Mouse (Mus musculus): ENCODE measurements at regions not wholly inside any gene's neighbourhood (a gene's known extent, or its start where the extent isn't known, plus 50 kb on each side); places are given as distances from the start of the nearest gene placed in this dataset.
A peak's percentile ranks its signal among the peaks of the same experiment; 100 is the strongest.

GRCm38 (mm10) chr5:74943737-74944403 lies 100.7 kb downstream of the Chic2 start:
- peak; percentile 66 for ATAC-seq

GRCm38 (mm10) chr5:74941426-74941825 lies 103.1 kb downstream of the Chic2 start:
- no peak overlapping the region for H3K4me2 ChIP-seq
- WGBS (ENCODE audit: insufficient replicate concordance), result 12% methylated on average over 13 of the region's 13 CpGs
- no peaks in the 10 kb centered on the region for H3K36me3 ChIP-seq
- peaks cover 57% of the 10 kb centered on the region for H3K27me3 ChIP-seq (replicated peaks)
- H3K4me3 ChIP-seq, result no peak overlapping the region
- H3K27ac ChIP-seq, result no peak overlapping the region
- no peaks in the 10 kb centered on the region for H3K9me3 ChIP-seq (replicated peaks)
- H3K9ac ChIP-seq, result no peak overlapping the region
- no peaks in the 10 kb centered on the region for H3K4me1 ChIP-seq
- ATAC-seq, result no peak

More at GRCm38 (mm10) chr5:74943737-74944403, 100.7 kb downstream of the Chic2 start:
- no peak overlapping the region for H3K9ac ChIP-seq
- H3K4me2 ChIP-seq, result peak overlapping the region; percentile 37
- no peak overlapping the region for H3K4me3 ChIP-seq
- no peaks in the 10 kb centered on the region for H3K9me3 ChIP-seq (replicated peaks)
- WGBS (ENCODE audit: insufficient replicate concordance), result 1% methylated on average over 23 of the region's 23 CpGs
- peak overlapping the region; percentile 3; the same call in 1 of the 2 replicates for H3K27ac ChIP-seq
- peaks cover 67% of the 10 kb centered on the region for H3K27me3 ChIP-seq (replicated peaks)
- no peaks in the 10 kb centered on the region for H3K36me3 ChIP-seq
- H3K4me1 ChIP-seq, result no peaks in the 10 kb centered on the region

- Histone ChIP-seq H3K9me3 (replicated peaks) (no peaks in the 10 kb centered on the region), H3K4me2 (no peak overlapping the region), H3K27ac (no peak overlapping the region), H3K9ac (no peak overlapping the region), H3K27me3 (replicated peaks) (peaks cover 43% of the 10 kb centered on the region), H3K36me3 (no peaks in the 10 kb centered on the region), H3K4me3 (no peak overlapping the region), H3K4me1 (no peaks in the 10 kb centered on the region)
- ATAC-seq, result no peak
- WGBS (ENCODE audit: insufficient replicate concordance), result 45% methylated on average over 7 of the region's 7 CpGs
Observed at GRCm38 (mm10) chr5:74937416-74937940, 107.1 kb downstream of the Chic2 start.

DNA sequence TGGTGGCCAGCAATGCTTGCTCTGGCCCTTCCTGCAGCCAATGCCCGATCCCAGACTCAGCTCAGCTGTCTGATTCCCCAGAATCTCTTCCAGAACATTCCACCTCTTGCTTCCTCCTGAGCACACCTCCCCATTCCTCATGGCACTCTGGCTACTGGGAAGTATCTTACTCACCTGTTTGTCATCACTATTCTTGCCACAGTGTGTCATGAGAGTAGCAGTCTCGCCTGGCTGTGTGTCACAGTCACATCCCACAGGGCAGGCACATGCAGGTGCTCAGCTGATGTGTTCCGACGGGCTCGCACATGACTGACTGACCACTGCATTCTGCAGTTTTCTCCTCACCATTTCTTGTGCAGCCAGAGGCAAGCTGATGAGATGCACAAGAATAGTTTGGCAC lies 108.5 kb downstream of the Chic2 start:
- H3K36me3 ChIP-seq, result no peaks in the 10 kb centered on the region
- H3K27ac ChIP-seq, result no peak overlapping the region
- no peak overlapping the region for H3K4me2 ChIP-seq
- H3K9me3 ChIP-seq (replicated peaks), result no peaks in the 10 kb centered on the region
- no peak for ATAC-seq
- peaks cover 29% of the 10 kb centered on the region for H3K27me3 ChIP-seq (replicated peaks)
- H3K4me3 ChIP-seq, result no peak overlapping the region
- 70% methylated on average over 5 of the region's 5 CpGs for WGBS (ENCODE audit: insufficient replicate concordance)
- no peaks in the 10 kb centered on the region for H3K4me1 ChIP-seq
- no peak overlapping the region for H3K9ac ChIP-seq

- no peak for ATAC-seq
- H3K4me2 ChIP-seq, result no peak overlapping the region
- WGBS (ENCODE audit: insufficient replicate concordance), result 65% methylated on average over 8 of the region's 8 CpGs
- peaks cover 25% of the 10 kb centered on the region for H3K27me3 ChIP-seq (replicated peaks)
- H3K4me1 ChIP-seq, result no peaks in the 10 kb centered on the region
- H3K9me3 ChIP-seq (replicated peaks), result no peaks in the 10 kb centered on the region
- no peak overlapping the region for H3K27ac ChIP-seq
- no peak overlapping the region for H3K9ac ChIP-seq
- no peak overlapping the region for H3K4me3 ChIP-seq
- H3K36me3 ChIP-seq, result no peaks in the 10 kb centered on the region
Observed at GRCm38 (mm10) chr5:74935676-74936075, 108.9 kb downstream of the Chic2 start.

GRCm38 (mm10) chr5:74933276-74933675 lies 111.3 kb downstream of the Chic2 start:
- Histone ChIP-seq H3K9me3 (replicated peaks) (no peaks in the 10 kb centered on the region), H3K36me3 (no peaks in the 10 kb centered on the region), H3K4me1 (no peaks in the 10 kb centered on the region), H3K4me3 (no peak overlapping the region), H3K27me3 (replicated peaks) (peaks cover 9% of the 10 kb centered on the region; the same call in 1 of the 2 replicates), H3K27ac (no peak overlapping the region), H3K4me2 (no peak overlapping the region), H3K9ac (no peak overlapping the region)
- 77% methylated on average over 3 of the region's 3 CpGs for WGBS (ENCODE audit: insufficient replicate concordance)
- no peak for ATAC-seq

DNA sequence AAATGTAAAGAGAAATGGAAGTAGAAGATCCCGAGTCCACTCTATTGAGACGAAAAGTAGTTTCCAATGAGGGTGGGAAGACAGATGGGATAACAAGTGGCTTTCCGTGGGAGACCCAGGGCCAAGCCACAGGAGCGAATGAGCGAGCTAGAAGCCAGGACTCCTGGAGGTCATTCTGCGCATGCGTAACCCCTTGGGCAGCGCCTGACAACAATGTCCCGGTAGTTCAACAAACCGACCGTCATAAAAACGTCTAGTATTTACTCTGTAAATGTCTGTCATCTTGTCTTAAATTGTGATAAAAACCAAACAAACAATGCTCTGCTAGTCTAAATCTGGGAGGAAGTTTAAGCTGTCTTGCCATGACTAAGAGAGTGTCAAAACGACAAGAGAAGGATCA lies 112.4 kb downstream of the Chic2 start:
- Histone ChIP-seq H3K9ac (no peak overlapping the region), H3K27ac (no peak overlapping the region), H3K27me3 (replicated peaks) (0 out of 2 replicates have a peak, but pooled peaks cover 4% of the 10 kb centered on the region), H3K4me3 (no peak overlapping the region), H3K4me1 (no peaks in the 10 kb centered on the region), H3K36me3 (no peaks in the 10 kb centered on the region), H3K9me3 (replicated peaks) (no peaks in the 10 kb centered on the region), H3K4me2 (no peak overlapping the region)
- no peak for ATAC-seq
- WGBS (ENCODE audit: insufficient replicate concordance), result 75% methylated on average over 13 of the region's 13 CpGs

- H3K4me2 ChIP-seq, result no peak overlapping the region
- no peaks in the 10 kb centered on the region for H3K36me3 ChIP-seq
- H3K4me1 ChIP-seq, result no peaks in the 10 kb centered on the region
- no peak overlapping the region for H3K4me3 ChIP-seq
- H3K9me3 ChIP-seq (replicated peaks), result no peaks in the 10 kb centered on the region
- H3K27me3 ChIP-seq (replicated peaks), result 0 out of 2 replicates have a peak, but pooled peaks cover 3% of the 10 kb centered on the region
- no peak overlapping the region for H3K27ac ChIP-seq
- H3K9ac ChIP-seq, result no peak overlapping the region
- ATAC-seq, result no peak
- WGBS (ENCODE audit: insufficient replicate concordance), result 63% methylated on average over 12 of the region's 12 CpGs
Observed at GRCm38 (mm10) chr5:74931765-74932164, 112.8 kb downstream of the Chic2 start.

DNA sequence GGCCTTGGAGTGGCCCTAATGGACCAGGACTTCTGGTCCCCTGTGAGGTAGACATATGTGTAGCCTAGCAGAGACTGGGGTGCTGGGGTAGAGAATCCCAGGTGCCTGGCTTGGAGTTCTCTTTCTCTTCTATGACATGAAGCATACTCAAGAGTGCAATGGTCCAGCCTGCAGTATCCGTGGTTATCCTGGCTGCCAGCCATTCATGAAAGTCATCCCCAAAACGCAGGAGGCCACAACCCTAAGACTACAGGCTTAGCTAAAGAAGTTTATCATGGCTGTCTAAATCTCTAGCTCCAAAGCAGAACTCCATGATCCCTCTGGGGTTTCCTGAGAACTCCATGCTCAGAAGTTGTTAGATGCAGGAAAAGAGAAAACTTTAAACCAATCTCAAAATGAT lies 117.0 kb downstream of the Chic2 start:
- Histone ChIP-seq H3K36me3 (no peaks in the 10 kb centered on the region), H3K27ac (no peak overlapping the region), H3K4me1 (no peaks in the 10 kb centered on the region), H3K4me2 (no peak overlapping the region), H3K9ac (no peak overlapping the region), H3K27me3 (replicated peaks) (no peaks in the 10 kb centered on the region), H3K9me3 (replicated peaks) (no peaks in the 10 kb centered on the region), H3K4me3 (no peak overlapping the region)
- WGBS (ENCODE audit: insufficient replicate concordance), result 65% methylated on average over 2 of the region's 2 CpGs
- no peak for ATAC-seq

GRCm38 (mm10) chr5:74925769-74926168 lies 118.8 kb downstream of the Chic2 start:
- H3K4me2 ChIP-seq, result no peak overlapping the region
- no peaks in the 10 kb centered on the region for H3K9me3 ChIP-seq (replicated peaks)
- H3K4me1 ChIP-seq, result 0 out of 2 replicates have a peak, but pooled peaks cover under 1% of the 10 kb centered on the region
- no peaks in the 10 kb centered on the region for H3K27me3 ChIP-seq (replicated peaks)
- H3K9ac ChIP-seq, result no peak overlapping the region
- 67% methylated on average over 10 of the region's 10 CpGs for WGBS (ENCODE audit: insufficient replicate concordance)
- no peaks in the 10 kb centered on the region for H3K36me3 ChIP-seq
- ATAC-seq, result no peak
- H3K4me3 ChIP-seq, result no peak overlapping the region
- no peak overlapping the region for H3K27ac ChIP-seq

DNA sequence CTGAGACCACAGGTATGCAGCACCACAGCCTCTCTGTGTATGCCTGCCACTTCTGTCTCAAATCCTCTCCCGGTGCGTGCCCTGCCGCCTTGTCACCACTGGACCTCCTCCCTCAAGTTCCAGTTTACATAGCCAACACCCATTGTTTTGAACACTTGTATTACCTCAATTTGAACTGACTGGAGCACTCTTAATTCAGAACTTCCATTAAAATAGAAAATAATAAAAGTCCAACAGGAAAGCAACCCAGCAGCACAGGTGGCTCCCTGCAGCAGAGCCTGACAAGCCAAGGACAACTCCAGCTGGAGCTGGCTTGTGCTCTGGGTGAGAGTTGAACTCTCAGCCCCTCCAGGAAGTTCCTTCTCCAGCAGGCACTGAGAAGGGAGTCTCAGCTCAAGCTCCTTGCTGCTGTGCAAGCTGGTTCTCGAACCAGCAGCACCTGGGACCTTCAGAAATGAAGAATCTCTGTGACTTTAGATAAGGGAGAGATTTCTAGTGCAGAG lies 120.5 kb downstream of the Chic2 start:
- H3K4me1 ChIP-seq, result 0 out of 2 replicates have a peak, but pooled peaks cover 5% of the 10 kb centered on the region
- H3K9ac ChIP-seq, result no peak overlapping the region
- WGBS (ENCODE audit: insufficient replicate concordance), result 60% methylated on average over 4 of the region's 4 CpGs
- H3K27ac ChIP-seq, result no peak overlapping the region
- H3K4me2 ChIP-seq, result no peak overlapping the region
- no peaks in the 10 kb centered on the region; the same call in 1 of the 2 replicates for H3K27me3 ChIP-seq (replicated peaks)
- no peak for ATAC-seq
- no peak overlapping the region for H3K4me3 ChIP-seq
- no peaks in the 10 kb centered on the region for H3K9me3 ChIP-seq (replicated peaks)
- no peaks in the 10 kb centered on the region for H3K36me3 ChIP-seq

DNA sequence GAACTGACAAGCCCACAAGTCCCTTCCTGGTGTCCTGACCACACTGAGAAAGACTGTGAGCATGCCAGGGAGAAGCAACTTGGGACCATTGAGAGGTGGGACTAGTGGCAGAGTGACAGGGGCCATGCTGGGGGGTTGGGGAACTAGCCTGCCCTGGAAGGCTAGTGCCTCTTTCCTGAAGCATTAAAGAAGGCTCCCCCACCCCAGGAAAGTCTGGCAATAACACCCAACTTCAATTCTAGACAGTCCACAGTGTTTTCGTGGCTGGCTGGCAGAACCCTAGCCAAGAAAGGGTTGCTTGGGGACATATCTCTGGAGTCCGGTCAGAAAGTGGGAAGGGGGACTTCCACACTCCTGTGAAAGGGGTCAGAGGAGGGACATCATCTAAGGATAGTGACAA lies 121.2 kb downstream of the Chic2 start:
- 51% methylated on average over 2 of the region's 2 CpGs for WGBS (ENCODE audit: insufficient replicate concordance)
- Histone ChIP-seq H3K4me3 (no peak overlapping the region), H3K4me1 (0 out of 2 replicates have a peak, but pooled peaks cover 5% of the 10 kb centered on the region), H3K9me3 (replicated peaks) (no peaks in the 10 kb centered on the region), H3K27ac (no peak overlapping the region), H3K9ac (no peak overlapping the region), H3K27me3 (replicated peaks) (no peaks in the 10 kb centered on the region; the same call in 1 of the 2 replicates), H3K36me3 (no peaks in the 10 kb centered on the region), H3K4me2 (no peak overlapping the region)
- ATAC-seq, result no peak

All from liver, embryonic 12.5 days (tissue).